Mouse (Mus musculus): ENCODE measurements around the gene Hmgb4.

Gene Hmgb4

GRCm38 (mm10) chr4:128224453-128224852 is 36.3 kb downstream of the Hmgb4 start:
- no peak for DNase-seq (ENCODE audit: extremely low spot score)

GRCm38 (mm10) chr4:128217991-128218595 is 42.7 kb downstream of the Hmgb4 start:
- no peak for DNase-seq (ENCODE audit: extremely low spot score)
